Mouse (Mus musculus): Measurements from ENCODE around the gene Gabrg3. TPM values are rescaled to one million over a fixed set of nuclear protein-coding genes. Genes with fewer than 3 reads are reported as not detected.

The Gabrg3 gene
- polyA plus RNA-seq, 1 experiment from 2014 or later: 0.83 TPM

Other genes with a start within 250 kb of the Gabrg3 start
- gene Gabrb3, start 32.5 kb upstream of the Gabrg3 start, polyA plus RNA-seq (2015; fragmentation: Nextera tagmentation; extraction: Ambion mirVana): 1.7 and 3.4 TPM in 2 replicates
- gene Gabra5, start 122.9 kb upstream of the Gabrg3 start, polyA plus RNA-seq (2015; fragmentation: Nextera tagmentation; extraction: Ambion mirVana): 0.93 and 1.5 TPM in 2 replicates